Mouse (Mus musculus): ENCODE results near the gene Zfp27. TPM values are rescaled to one million over a fixed set of nuclear protein-coding genes. Genes with fewer than 3 reads are reported as not detected.

The Zfp27 gene
- polyA plus RNA-seq (2015; fragmentation: Nextera tagmentation; extraction: Ambion mirVana) = 17.0 and 17.7 TPM in 2 replicates

DNA sequence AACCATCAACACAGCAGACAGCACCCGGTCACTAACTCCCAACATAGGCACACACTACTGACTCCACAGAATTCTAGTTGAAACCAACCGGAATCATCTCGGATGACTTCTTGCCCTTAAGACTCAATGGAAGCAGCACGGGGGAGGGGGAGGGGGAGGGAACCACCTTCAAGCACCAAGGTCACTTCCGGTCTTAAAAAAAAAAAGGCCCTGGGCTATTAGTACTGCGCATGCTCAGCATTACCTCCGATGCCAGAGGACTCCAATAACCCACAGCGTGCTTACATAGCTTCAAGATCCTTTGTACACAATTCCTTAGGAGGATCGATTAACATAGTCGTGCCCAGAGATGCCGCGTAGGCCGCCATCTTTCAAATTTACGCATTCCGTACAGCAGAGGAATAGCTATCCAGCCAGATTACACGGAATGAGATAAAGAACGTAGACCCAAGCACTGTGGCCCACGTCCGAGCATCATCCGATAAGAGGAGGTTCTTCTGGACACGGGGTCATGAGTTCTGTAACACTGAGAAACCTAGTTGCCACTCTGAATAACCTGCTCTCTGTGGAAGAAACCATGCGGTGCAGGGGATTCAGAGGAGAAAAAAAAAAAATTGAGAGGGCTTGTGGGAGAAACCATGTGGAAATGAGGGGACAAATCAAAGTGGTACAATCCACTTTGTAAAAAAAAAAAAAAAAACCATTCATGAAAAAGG lies at the start of gene Zfp27:
Zfp27 (minus strand) TSS at position 607 of the 716 bp plus-strand sequence.
- Histone ChIP-seq H3K4me2 (replicated peaks) (peak within 1 kb of the TSS; percentile 66), H3K27ac (replicated peaks) (peak within 1 kb of the TSS; percentile 99), H3K9me3 (no peaks in the 10 kb centered on the region), H3K4me1 (peaks cover 38% of the 10 kb centered on the region), H3K4me3 (peak within 1 kb of the TSS; percentile 71), H3K36me3 (peaks cover 20% of the 10 kb centered on the region), H3K9ac (replicated peaks) (peak within 1 kb of the TSS; percentile 79), H3K27me3 (no peaks in the 10 kb centered on the region)
- under 1% methylated on average over 22 of the region's 22 CpGs for WGBS
- peak; percentile 87 for ATAC-seq (replicated peaks)

DNA sequence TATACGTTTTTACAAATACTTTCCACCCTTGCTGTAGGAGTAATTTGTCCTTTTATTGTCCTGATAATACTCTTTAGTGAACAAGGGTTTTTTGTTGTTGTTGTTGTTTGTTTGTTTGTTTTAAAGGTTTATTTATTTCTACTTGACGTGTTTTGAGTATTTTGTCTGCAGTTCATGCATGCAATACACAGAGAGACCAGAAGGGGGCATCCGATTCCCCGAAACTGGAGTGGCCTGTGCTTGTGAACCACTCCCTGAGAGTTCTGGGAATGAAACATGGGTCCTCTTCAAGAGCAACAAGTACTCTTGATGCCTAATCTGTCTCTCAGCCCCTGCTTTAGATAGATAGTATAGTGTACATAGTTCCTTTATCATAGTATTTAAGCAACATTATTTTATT lies 48.4 kb upstream of the Zfp27 start:
- no peak overlapping the region; the same call in 1 of the 2 replicates for H3K4me3 ChIP-seq

DNA sequence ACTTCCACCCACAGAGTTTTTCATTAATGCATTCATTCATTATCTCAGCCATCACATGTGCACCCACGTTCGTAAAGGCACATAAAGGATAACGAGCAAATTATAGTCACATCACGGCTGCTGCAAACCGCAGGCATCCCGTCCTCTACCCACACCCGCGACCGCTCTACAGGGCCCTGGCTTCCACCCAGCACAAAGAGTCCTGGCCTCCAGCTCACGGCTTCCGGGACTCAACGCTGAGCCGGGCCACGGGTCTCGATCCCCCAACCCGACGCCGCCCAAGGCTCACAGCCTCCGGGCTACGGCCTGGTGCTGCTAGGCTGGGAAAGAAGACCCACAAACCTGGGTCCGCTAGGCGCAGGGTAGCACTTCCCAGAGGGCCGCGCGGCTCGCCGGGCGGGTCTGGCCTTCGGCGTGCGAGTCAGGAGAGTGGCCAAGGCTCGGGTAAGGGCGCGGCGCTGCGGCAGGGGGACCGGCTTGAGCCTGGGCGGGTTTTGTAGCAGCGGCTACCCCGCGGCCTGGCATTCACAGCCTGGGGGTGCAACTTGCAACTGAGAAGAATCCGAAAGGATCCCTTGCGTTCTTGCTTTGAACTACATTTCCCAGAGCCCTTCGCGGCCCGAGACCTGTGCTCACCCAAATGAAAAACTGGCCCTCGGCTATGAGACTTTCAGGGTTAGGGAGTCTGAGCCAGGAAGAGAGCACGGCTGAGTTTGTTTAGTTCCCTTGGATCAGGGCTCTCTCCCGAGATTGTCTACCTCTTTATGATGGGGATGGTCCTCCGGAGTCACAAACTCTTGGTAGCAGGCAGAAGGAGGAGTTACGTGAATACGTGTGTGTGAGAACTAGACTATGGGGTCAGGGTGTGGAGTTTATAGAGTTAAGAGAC lies 47.4 kb upstream of the Zfp27 start, which contains the start of gene Zfp74:
Zfp74 (minus strand) TSS at position 577 of the 889 bp plus-strand sequence.
- Histone ChIP-seq H3K36me3 (peaks cover 15% of the 10 kb centered on the region), H3K9ac (replicated peaks) (peak within 1 kb of the TSS; percentile 95), H3K27me3 (no peaks in the 10 kb centered on the region), H3K9me3 (no peaks in the 10 kb centered on the region), H3K4me3 (peak within 1 kb of the TSS; percentile 81), H3K27ac (replicated peaks) (peak within 1 kb of the TSS; percentile 95), H3K4me2 (replicated peaks) (peak within 1 kb of the TSS; percentile 54), H3K4me1 (peaks cover 14% of the 10 kb centered on the region)
- ATAC-seq (replicated peaks) = peak; percentile 94
- WGBS = 1% methylated on average over 51 of the region's 52 CpGs

More for the DNA sequence above, 48.4 kb upstream of the Zfp27 start:
- Histone ChIP-seq H3K27me3 (no peaks in the 10 kb centered on the region), H3K36me3 (peaks cover 11% of the 10 kb centered on the region), H3K9me3 (no peaks in the 10 kb centered on the region), H3K9ac (replicated peaks) (no peak overlapping the region), H3K27ac (replicated peaks) (no peak overlapping the region), H3K4me2 (replicated peaks) (peak overlapping the region; percentile 54), H3K4me1 (peaks cover 14% of the 10 kb centered on the region)
- ATAC-seq (replicated peaks) = no peak
- WGBS = 21% methylated on average over 4 of the region's 4 CpGs

DNA sequence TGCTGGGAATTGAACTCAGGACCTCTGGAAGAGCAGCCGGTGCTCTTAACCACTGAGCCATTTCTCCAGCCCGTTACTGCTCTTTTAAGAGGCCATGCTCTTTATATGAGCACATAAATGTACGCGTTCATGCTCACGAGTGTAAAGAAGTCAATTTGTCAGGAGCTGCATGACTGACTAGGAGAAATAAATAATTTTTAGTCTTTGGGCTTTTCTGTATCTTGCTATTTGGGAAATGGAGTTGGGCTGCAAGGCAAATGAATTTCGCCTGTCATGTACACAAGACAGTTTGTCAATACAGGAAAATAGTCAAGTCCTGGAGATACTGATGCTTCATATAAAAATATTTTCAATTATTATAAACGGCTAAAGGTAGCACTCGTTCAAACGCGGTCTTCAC lies 46.7 kb upstream of the Zfp27 start:
- H3K36me3 ChIP-seq = peaks cover 19% of the 10 kb centered on the region
- no peaks in the 10 kb centered on the region for H3K9me3 ChIP-seq
- peak overlapping the region; percentile 95 for H3K9ac ChIP-seq (replicated peaks)
- no peak for ATAC-seq (replicated peaks)
- peak overlapping the region; percentile 81 for H3K4me3 ChIP-seq
- H3K27me3 ChIP-seq = no peaks in the 10 kb centered on the region
- H3K4me2 ChIP-seq (replicated peaks) = peak overlapping the region; percentile 54
- H3K27ac ChIP-seq (replicated peaks) = peak overlapping the region; percentile 95
- WGBS = 37% methylated on average over 10 of the region's 10 CpGs
- peaks cover 14% of the 10 kb centered on the region for H3K4me1 ChIP-seq

DNA sequence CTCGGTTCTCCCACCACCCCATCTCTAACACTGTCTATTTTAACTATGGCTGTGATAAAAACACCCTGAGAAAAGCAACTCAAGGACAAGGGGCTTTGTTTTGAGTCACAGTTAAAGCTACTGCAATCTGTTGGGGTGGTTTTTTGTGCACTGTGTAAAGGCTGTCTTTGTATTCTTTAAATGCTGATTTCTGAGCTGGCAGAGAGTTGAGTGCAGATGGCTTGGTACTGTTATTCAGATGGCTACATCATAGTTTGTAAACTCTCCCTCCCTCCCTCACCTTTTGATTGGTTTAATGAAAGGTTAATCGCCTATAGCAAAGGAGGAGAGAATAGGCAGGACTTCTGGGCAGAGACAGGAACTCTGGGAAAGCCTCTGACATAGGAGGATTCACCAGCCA lies 37.8 kb upstream of the Zfp27 start:
- 53% methylated on average over 2 of the region's 2 CpGs for WGBS
- no peaks in the 10 kb centered on the region for H3K27me3 ChIP-seq
- H3K36me3 ChIP-seq = peaks cover 25% of the 10 kb centered on the region; the same call in 1 of the 2 replicates
- no peak overlapping the region for H3K4me3 ChIP-seq
- H3K27ac ChIP-seq (replicated peaks) = peak overlapping the region; percentile 44
- H3K4me2 ChIP-seq (replicated peaks) = no peak overlapping the region
- H3K9ac ChIP-seq (replicated peaks) = no peak overlapping the region
- no peak for ATAC-seq (replicated peaks)
- H3K4me1 ChIP-seq = peaks cover 7% of the 10 kb centered on the region; the same call in 1 of the 2 replicates
- H3K9me3 ChIP-seq = no peaks in the 10 kb centered on the region

DNA sequence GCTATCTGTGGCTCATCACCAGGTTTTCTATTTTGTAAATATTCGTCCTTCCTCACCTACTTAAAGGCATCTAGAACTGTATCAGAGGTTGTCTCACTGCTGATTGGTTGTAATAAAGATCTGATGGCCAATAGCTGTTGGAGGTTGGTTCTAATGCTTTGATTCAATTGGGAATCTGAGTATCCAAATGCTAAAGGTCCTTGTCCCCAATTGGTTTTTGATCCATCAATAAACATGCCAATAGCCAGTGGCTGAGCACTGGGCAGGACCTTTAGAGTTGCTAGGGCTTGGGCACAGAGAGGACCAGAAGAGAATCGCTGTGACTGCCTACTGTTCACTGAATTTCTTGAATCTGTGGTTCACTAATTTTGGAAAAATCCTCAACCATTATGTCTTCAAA lies 37.3 kb upstream of the Zfp27 start:
- peaks cover 22% of the 10 kb centered on the region; the same call in 1 of the 2 replicates for H3K36me3 ChIP-seq
- no peak overlapping the region for H3K9ac ChIP-seq (replicated peaks)
- no peak for ATAC-seq (replicated peaks)
- H3K27me3 ChIP-seq = no peaks in the 10 kb centered on the region
- H3K9me3 ChIP-seq = no peaks in the 10 kb centered on the region
- H3K27ac ChIP-seq (replicated peaks) = peak overlapping the region; percentile 44; the same call in 1 of the 2 replicates
- H3K4me2 ChIP-seq (replicated peaks) = no peak overlapping the region
- H3K4me3 ChIP-seq = no peak overlapping the region
- WGBS = 76% methylated on average over 2 of the region's 2 CpGs
- H3K4me1 ChIP-seq = peaks cover 7% of the 10 kb centered on the region; the same call in 1 of the 2 replicates

DNA sequence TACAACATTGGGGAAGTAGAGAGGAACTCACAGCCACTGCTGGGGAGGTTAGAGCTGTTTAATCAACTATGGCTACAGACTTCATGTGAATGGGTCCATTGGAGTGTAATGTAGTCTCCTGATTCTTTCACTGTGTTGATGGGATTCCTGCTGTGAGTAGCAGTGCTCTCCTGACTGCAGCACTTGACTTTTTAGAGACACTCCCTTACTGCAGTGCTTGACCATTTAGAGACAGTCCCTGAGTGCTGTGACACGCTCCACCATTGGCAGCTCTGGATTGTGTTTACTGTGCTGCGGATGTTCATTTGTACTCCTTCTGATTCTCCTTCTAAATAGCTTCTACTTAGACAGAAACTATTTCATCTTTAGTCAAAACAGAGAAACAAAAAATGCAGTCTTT lies 36.4 kb upstream of the Zfp27 start:
- WGBS = 39% methylated on average over 2 of the region's 2 CpGs
- H3K4me3 ChIP-seq = no peak overlapping the region
- no peak overlapping the region for H3K4me2 ChIP-seq (replicated peaks)
- H3K36me3 ChIP-seq = peaks cover 18% of the 10 kb centered on the region; the same call in 1 of the 2 replicates
- no peak overlapping the region for H3K27ac ChIP-seq (replicated peaks)
- no peak for ATAC-seq (replicated peaks)
- no peaks in the 10 kb centered on the region for H3K9me3 ChIP-seq
- H3K9ac ChIP-seq (replicated peaks) = no peak overlapping the region
- H3K4me1 ChIP-seq = peaks cover 7% of the 10 kb centered on the region; the same call in 1 of the 2 replicates
- no peaks in the 10 kb centered on the region for H3K27me3 ChIP-seq

DNA sequence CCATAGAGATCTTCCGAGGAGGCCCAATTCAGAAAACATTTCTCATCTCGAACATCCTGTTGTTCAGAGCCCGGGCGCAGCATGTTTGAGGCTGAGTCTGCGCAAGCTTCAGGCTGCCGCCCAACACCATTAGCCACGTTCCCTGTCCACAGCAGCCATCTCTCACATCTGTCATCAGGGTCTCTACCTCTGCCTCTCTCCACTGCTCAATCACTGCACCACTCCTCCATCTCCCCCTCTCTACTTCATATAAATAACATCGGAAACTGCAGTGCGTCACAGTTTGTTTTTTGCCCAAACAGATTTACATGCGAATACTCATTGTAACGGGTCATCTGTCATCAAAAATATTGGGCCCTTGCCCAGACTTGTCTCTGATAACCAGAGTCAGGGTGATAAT lies 34.7 kb upstream of the Zfp27 start:
- Histone ChIP-seq H3K4me3 (no peak overlapping the region), H3K4me2 (replicated peaks) (no peak overlapping the region), H3K9ac (replicated peaks) (no peak overlapping the region), H3K4me1 (peaks cover 7% of the 10 kb centered on the region; the same call in 1 of the 2 replicates), H3K27me3 (no peaks in the 10 kb centered on the region), H3K36me3 (peaks cover 30% of the 10 kb centered on the region), H3K27ac (replicated peaks) (no peak overlapping the region), H3K9me3 (no peaks in the 10 kb centered on the region)
- ATAC-seq (replicated peaks) = no peak
- 77% methylated on average over 11 of the region's 11 CpGs for WGBS

DNA sequence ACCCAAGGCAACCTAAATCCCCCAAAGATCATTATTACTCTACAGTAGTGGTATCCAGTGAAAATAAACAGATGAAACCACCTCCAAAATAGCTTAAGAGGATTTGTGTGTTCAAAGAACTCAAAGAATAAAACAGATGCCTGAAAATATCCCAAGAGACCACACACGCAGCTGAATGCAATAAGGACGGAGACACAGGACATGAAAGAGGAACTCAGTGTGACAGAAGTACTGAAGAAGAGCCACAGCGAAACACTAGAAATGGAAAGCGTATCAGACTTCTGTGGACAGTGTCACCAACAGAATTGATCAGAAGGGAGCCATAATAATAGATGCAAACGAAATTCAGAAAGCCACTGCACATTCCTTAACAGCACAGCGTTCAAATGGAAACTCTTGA lies 32.5 kb upstream of the Zfp27 start:
- Histone ChIP-seq H3K36me3 (peaks cover 48% of the 10 kb centered on the region), H3K9me3 (no peaks in the 10 kb centered on the region), H3K27me3 (no peaks in the 10 kb centered on the region), H3K4me3 (no peak overlapping the region), H3K27ac (replicated peaks) (no peak overlapping the region), H3K4me1 (no peaks in the 10 kb centered on the region), H3K9ac (replicated peaks) (no peak overlapping the region), H3K4me2 (replicated peaks) (no peak overlapping the region)
- no peak for ATAC-seq (replicated peaks)
- 83% methylated on average over 6 of the region's 6 CpGs for whole genome bisulfite sequencing

DNA sequence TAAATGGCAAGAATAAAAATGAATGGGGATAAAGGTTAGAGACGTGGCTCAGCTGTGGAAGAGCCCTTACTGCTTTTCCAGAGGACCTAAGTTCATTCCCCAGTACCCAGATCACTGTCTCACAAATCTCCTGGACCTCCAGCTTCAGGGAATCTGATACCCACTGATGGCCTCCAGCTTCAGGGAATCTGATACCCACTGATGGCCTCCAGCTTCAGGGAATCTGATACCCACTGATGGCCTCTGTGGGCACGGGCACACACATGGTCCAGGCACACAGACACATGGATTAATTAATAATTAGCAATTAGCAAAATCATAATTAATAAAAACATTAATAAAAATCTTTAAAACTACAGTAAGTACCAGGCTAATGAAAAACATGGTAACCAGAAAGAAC lies 16.4 kb upstream of the Zfp27 start:
- H3K4me1 ChIP-seq = no peaks in the 10 kb centered on the region
- H3K9ac ChIP-seq (replicated peaks) = no peak overlapping the region
- H3K27me3 ChIP-seq = no peaks in the 10 kb centered on the region
- no peak overlapping the region for H3K4me2 ChIP-seq (replicated peaks)
- no peak overlapping the region for H3K4me3 ChIP-seq
- WGBS = 80% methylated on average over 2 of the region's 2 CpGs
- no peak for ATAC-seq (replicated peaks)
- no peaks in the 10 kb centered on the region for H3K36me3 ChIP-seq
- no peaks in the 10 kb centered on the region for H3K9me3 ChIP-seq
- no peak overlapping the region for H3K27ac ChIP-seq (replicated peaks)

DNA sequence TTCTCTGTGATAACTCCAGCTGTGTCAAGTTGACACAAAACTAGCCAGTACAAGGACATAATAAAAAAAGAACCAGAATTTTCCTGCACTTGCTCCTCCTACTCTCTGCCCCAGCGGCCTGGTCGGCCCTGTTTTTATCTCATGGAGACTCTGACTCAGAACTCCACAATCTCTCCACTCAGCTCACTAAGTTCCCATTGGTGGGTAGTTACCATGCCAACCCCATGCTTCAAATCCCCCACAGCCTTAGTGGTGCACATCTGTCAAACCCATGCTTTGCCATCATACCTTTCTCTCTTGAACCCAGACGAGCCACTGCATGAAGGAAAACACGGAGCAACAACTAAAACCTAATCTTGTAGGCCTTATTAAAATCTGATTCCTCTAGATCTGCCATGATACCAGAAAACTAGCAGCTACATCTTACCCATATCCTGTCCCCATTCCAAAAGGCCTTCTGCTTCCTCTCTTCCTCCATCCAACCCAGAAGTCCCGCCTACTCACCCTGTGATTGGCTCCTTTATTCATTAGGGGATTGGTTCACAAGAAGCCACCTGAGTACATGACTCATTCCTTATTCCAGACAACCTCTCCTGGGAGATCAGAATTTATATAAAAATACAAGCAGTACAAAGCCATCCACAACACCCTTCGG lies 15.2 kb upstream of the Zfp27 start:
- H3K36me3 ChIP-seq = peaks cover 2% of the 10 kb centered on the region
- WGBS = 92% methylated on average over 6 of the region's 6 CpGs
- ATAC-seq (replicated peaks) = no peak
- no peak overlapping the region for H3K9ac ChIP-seq (replicated peaks)
- no peaks in the 10 kb centered on the region for H3K27me3 ChIP-seq
- no peaks in the 10 kb centered on the region for H3K4me1 ChIP-seq
- H3K9me3 ChIP-seq = no peaks in the 10 kb centered on the region
- no peak overlapping the region for H3K4me3 ChIP-seq
- H3K4me2 ChIP-seq (replicated peaks) = no peak overlapping the region
- H3K27ac ChIP-seq (replicated peaks) = no peak overlapping the region
